Mouse (Mus musculus) adrenal gland, adult 2 months (tissue): ENCODE measurements at regions not wholly inside any gene's neighbourhood (a gene's known extent, or its start where the extent isn't known, plus 50 kb on each side); places are given as distances from the start of the nearest gene placed in this dataset.
A peak's percentile ranks its signal among the peaks of the same experiment; 100 is the strongest.
"Not testable (repeated sequence)": the region's sequence is repeated elsewhere in the genome, so short reads cannot be mapped to it uniquely, and the experiment has no call there.

Experiments
- DNase-seq: peaks from one replicate; pipeline ENCODE4 v3.0.0; 2021

DNA sequence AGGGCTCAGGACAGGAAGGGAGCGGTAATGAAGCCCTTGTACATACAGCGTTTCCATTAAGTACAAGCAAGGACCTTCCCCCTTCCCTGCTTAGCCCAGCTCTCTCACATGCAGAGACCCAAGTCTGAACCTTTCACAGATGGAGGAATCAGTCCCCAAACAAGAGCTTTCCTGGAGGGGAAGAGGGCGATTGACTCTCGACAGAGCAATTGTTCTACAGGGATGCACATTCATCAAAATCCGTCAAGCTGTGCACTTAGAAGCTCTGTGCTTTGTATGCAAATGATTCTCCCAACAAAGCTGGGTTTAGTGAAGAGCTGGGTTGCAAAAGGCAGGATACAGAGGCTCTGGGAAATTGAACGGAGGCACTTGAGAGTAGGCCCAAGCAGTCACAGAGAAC, 141.1 kb upstream of the Haao start:
- DNase-seq = no peak

DNA sequence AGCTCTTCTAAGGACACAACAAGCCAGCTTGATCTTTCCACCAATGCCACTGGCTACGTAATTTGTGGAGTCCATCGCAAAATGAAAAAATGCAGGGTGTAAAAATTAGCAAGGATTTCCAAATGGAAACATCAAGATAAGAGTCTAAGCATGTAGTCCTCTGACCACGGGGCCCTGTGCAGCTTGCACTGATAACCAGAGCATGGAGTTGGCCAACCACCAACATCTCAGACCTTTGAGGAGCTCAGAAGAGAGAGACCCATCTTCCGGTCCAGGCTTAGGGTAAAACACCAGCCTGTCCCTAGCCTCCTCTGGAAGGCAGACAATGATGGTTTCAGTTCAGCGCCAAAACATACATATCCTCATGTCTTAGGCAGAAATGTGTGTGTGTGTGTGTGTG, 140.4 kb upstream of the Haao start:
- no peak for DNase-seq

DNA sequence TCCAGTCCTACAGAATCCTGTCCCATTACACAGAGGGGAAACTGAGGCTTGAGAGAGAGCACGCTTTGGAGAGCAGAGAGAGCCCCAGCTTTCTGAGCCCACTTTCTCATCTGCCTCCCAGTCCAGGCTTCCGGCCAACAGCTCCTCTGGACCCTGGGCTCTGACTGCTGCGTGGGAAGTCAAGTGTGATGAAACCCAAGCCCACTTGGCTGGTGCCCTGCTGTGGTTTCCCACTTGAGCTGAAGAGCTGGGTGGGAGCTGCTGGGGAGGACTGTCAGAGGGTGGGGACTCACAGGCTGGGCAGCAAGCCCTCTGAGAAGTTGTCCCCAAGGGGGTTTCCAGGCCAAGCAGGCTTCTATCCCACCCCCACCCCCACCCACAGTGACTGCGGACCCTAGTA, 139.9 kb upstream of the Haao start:
- no peak for DNase-seq

DNA sequence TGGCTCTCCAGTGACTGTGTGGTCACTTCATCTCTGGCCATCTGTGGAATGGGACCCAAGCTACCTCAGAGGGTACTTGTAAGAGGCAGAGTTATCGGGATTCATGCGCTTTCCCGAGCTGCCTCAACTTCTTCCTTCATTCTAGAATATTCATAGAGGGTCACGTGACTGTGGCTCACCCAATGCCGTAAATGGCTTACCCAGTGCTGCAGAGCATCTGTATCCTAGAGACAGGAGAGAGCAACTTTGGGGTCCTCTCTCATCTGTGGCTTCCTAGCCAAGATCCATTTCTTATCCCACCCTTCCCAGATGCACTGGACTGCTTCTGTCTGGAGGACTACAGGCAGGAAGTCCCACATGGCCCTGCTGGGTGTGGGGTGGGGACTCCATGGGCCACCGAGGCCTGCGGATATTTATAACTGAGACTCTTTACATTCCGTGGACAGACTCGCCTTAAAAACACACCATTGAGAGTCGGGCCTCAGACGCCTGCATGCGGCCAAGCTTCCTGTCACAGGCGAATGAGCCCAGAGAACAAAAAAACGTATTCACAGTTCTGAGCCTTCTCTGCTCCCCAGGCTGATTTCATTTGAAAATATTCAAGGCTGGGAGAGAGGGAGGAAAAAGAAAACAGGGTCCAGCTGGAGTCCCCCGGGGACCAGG, 138.3 kb upstream of the Haao start:
- no peak for DNase-seq

DNA sequence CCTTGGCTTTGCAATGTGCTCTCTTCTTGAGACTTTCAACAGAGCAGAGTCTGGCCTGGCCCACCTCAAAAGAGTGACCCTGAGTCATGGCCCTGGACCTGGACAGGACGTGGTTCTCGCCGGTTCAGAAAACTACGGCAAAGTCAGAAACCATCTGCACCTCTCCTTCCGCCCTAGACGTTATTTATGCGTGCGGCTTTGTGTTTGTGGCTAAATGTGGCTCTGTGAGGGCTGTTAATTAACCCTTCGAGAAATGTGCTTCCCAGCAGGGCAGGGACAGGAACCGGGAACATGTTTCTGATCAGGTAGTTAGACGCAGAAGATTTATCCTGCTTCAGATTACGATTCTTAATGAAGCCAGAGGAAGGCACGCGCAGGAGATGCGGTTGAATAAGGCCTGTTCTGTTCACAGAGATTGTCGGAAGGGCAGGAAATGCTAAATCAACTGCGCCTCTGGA, 137.6 kb upstream of the Haao start:
- DNase-seq = peak; percentile 31

DNA sequence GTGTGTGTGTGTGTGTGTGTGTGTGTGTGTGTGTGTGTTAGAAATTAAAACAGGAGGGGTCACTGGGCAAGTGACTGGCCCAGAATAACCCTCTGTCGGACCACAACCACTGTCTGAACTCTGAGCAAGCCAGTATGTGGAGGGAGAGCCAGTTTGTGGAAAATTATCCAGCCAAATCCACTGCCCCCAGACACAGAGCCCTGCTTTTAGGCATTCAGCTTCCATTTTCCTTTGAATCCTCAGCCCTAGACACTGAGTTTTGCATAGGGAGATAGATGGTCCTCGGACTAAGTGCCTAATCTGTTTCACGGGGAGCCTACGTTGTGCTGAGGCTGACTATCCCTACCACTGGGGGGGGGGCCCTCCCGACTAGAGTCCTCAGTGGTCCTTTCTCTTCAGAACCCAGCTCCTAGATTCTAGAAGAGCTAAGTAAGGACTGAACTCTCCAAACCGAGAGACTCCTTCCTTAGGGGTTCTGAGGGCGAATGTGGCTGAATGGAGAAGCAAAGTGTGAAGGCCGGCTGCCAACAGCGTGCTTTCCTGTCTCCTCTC, 136.2 kb upstream of the Haao start:
- no peak for DNase-seq

DNA sequence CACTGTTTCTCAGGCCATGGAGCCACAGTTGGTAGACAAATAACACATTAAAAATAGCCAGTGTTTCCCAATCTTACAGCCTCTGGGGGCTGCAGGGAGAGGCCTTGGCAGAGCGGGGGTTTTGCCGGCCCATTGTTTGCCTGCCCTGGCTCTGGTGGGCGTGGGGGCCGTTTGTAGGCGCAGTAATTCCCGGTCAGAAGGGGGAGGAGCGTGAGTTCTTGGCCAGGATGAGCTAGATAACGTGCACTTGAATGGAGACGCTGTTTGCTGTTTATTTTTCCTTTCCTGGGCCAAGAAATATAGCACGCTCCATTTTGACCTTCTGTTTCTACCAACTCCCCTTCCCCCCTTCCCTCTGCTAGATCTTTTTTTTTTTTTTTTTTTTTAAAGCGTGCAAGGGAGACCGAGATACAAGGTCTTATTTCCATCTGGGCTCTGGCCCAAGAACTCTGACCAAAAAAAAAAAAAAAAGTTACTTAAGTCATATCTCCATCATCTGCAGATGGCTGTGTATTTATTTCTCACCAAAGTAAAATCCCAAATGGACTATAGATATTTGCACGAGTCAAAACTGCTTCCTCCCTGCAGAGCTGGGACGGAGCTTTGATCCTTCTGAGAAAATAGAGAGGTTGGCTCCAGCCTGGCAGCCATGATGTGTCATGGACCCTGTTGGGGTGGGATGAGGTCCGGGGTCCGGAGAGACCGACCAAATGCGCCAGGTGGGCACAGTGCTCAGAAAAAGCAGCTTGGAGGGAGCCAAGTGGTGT, 135.5 kb upstream of the Haao start:
- peak; percentile 86 for DNase-seq

DNA sequence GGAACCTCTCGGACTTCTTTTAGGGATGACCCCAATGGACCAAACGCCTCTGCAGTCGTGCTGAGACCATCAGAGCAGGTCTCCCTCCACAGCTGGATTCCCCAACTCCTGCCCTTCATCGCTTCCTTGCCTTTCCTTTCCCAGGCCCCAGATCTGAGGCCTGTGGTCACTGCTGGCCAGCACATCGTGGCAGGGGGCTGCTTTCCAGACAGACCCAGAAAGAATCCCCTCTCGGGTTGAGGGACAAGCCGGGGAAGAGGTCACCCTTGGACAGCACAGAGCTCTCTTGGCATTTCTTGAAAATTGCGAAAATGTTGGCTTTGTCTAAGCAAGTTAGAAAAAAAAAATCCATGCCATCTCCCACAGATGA, 134.9 kb upstream of the Haao start:
- no peak for DNase-seq

DNA sequence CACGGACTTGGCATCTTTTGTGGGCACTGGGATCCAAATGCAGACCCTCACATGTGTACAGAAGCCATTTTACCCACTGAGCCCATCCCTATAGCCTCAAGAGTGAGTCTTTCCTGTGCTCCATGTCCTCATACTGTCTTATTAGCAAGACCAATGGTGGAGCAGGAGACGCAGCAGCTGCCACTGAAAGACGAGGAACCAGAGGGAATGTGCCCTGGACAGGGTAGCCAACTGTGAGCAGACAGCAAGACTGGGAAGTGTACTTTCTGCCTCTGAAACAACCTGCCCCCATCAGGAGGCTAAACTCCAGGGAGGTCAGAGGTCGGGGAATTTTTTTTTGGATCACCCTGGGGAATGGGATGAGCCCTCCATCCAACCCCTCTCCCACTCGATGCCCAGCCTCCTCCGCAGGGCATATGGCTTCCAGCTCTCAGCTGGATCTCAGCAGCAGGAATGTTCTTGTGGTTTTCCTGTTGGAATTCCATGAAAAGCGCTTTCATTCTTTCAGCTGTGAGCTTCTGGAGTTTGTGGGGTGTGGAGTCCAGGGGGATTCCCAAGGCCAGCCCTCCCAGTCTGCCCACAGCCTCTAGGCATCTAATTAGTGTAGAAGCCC, 131.2 kb upstream of the Haao start:
- no peak for DNase-seq

DNA sequence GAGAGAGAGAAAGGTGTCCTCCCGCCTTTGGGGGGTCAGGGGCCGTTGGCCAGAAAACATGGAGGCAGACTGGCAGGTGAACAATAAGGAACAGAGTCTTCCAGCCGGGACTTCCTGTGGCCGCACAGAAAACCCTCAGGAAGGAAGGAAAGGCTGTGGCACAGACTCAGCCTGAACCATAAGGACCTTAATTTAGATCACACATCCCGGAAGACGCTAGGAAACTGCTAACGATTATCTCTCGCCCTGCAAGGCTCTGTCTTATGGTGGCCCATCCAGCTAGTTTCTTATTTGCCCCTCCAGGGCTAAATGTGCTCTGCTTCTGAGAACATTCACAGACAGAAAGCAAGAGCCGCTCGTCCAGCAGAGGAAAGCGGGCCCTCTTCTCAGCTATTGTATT, 130.0 kb upstream of the Haao start:
- no peak for DNase-seq

DNA sequence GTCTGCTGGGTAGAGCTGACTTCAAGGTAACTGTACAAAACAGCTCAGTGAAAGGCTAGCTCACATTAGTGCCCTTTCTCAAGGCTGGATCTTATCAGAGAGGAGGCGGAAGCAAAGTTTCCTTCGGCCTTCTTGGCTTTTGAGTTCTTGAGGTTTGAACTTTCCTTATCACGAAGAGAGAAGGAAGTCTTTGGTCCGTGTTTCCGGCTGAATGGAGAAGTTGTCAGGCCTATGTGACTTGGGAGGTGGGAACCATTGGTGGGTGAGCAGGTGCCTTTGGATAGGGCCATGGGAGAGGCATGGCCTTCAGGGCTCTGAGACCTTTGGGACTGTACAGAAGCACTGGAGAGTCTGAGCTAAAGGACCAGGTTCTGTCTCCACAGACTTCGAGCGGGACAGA, 128.1 kb upstream of the Haao start:
- no peak for DNase-seq

DNA sequence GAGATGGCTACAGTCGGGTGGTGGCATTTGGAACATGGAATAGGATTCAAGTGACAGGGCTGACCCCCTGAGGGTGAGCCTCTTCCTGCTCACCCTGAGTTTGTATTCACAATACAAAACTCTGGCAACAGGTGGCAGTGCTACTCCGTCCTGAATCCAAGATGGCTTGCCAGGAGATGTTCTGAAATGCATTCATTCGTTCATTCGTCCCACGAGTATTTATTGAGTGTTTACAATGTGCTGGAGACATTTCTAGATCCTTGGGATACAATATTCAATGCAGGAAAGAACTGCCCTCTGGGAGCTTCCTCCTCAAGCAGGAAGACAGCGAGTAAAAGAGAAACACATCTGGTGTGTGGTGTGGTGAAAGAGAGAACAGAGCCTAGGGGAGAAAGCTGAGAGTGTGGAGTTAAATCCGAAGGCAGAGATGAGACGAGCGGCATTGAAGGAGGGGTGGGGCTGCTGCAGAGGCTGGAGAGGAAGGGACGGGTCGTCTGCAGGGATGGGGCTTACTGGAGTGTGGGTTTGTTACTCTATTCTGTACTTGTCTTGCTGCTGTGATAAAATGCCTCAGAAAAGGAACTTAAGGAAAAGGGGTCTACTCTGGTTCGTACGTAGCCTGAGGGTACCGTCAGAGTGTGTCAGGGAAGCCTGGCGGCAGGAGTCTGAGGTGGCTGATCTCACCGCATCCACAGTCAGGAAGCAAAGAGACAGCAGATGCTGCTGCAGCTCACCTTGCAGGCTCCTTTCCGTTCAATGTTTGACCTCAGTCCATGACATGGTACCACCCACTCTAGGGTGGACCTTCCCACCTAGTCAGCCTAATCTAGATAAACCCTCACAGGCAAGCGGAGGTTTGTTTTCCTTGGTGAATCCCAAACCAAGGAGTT, 125.9 kb upstream of the Haao start:
- peak; percentile 51 for DNase-seq

DNA sequence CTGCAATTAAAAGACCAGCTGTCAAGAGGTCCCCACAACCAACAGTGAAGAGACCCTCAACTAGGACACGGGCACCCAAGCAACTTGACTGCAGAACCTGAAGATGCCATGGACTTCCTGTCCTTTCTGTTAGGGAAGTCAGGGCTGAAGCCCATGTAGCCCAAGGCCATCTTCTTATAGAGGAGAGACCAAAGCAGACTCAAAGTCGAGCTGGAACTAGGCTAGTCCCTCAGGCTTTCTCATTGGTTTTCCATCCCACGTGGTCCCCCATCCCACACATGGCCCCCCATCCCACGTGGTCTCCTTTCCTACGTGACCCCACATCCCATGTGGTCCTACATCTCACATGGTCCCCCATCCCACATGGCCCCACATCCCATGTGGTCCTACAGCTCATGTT, 125.1 kb upstream of the Haao start:
- no peak for DNase-seq

DNA sequence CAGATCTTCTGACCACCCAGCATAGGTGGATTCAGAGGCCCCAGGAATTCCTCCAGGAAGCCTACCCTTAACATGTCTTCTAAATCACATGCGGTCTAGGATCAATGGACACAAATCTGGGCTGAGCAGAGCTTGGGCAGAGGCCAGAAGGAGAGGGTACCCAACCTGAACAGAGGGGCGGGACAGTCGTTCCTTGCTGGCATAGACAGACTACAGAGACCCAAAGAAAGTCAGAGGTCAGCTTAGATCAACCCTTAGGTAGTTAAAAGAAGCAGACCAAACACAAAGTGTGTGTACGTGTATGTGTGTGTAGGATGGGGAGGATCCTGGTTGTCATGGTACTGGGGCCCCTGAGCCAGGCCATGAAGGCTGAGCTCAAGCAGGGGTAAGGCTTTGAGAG, 124.7 kb upstream of the Haao start:
- no peak for DNase-seq

DNA sequence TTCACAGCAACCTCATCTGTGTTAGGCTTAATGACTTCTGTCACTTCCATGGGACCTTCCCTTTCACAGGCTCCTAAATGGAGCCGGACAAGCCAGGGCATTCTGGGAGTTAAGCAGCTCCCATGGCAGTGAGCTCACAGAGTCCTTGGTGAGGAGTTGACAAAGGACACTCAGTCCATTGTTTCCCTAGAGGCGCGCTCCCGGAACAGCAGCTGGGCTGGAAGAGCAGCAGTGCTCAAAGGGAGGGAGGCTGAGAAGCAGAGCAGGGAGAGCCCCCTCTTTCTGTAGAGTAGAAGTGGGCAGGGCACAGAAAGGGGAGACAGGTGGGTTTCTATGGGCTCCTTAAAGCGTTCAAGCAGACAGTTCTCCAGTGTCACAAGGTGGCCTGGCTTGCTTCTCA, 124.3 kb upstream of the Haao start:
- DNase-seq = no peak

DNA sequence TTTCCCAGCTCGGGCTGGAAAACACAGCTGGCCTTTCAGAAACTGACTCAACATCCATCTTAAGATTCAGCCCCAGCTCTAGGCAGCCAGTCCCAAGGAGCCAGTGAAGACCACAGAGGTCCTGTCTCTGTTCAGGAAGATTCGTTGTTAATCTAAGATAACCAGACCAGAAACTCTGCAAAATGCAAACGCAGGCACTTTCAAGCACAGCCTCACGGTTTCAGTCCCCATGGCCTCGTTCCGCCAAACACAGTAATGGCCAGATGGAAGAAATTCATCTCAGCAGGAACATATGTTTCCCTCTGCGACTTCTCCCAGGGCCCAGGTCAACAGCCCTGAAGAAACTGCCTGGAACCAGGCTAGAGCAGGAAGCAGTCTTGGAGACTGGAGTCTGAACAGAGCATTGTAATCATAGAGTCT, 121.7 kb upstream of the Haao start:
- no peak for DNase-seq

DNA sequence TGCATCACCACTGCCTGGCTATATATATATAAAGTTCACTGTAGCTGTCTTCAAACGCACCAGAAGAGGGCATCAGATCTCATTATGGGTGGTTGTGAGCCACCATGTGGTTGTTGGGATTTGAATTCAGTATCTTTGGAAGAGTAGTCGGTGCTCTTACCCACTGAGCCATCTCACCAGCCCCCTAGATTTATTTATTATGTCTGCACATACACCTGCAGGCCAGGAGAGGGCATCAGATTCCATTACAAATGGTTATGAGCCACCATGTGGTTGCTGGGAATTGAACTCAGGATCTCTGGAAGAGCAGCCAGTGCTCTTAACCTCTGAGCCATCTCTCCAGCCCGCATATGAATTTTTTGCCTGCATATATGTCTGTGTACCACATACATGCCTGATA, 120.4 kb upstream of the Haao start:
- DNase-seq = not testable (repeated sequence)

DNA sequence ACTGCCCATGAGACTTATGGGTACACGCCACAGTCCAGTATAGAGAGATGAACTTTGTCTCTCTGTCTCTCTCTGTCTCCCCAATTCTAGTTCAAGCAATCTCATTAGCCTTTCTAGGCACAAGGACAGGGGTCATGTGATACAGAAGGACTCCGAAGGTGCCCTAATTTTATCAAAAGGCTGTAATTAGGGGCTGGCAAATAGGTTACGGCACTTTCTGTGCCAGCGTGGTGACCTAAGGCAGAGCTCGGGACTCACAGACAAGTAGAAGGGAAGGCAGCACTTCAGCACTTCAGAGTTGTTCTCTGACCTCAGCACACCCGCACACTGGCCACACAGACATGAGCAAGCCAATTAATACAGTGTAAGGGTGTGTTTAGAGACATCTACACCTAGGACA, 119.2 kb upstream of the Haao start:
- DNase-seq = no peak

DNA sequence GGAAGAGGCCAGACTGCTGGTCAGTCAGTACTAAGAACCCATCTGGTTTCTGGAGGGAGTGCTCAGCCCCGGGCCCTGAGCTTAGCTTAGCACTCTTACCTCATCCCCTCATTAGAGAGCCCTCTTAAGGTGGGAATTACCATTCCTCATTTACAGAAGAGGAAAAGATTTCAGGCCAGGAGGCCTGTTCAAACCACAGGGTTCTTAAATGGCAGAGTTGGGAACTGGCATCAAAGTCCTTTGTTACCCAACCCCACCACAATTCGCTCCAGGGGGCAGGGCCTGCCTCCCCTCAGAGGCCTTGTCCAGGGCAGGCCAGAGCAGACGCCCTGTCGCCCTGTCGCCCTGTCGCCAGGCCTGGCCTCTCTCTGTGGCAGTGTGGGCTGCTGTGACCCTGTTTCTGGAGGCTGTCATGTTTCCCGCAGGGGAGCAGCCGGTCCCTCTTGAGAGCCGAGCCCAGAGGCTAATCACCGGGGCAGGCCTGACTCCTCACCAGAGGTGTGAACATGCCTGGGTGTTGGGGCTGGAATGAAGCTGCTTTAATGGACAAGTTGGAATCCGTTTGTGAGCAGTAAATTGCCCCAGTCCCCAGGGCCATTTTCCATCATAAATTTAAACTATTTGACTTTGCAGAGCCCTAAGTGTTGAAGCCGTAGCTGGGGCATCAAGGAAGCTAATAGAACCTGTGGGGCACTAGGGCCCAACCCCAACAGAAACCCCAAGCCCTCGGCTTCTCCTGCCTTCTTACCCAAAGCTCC, 116.9 kb upstream of the Haao start:
- DNase-seq = no peak

DNA sequence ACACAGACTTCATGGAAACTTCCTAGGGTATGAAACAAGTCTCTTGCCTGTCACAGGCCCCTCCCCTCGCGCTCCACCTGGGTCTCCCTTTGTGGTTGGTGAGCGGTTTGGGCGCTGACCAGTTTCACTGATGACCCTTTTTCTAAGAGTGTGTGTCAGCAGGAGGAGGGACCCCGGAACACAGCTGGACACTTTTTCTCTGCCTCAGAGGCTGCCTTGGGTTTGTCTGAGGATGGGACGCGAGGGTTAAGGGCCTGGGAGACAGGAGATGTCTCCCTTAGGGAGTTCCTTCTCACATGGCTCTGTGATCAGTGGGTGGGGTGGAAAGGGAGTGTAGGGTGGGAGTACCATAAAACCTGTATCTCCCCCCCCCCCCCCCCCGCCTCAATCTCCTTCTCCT, 115.8 kb upstream of the Haao start:
- DNase-seq = no peak

DNA sequence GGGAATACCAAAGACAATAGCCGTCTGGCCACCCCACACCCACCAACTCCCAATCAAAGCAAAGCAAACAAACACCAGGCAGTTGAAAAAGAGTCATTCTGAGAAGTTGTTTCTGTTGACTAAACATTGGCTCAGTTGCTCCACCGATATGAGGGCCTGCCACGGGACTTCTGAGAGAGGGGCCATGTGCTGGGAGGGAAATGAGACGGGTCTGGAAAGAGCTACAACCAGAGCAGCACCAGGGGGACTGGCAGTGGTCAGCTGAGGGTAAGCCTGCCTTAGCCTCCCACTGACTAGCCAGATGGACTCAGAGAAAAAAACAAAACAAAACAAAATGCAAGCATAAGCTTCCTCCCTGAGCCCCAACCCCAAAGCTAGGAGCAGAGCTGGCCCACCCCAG, 115.1 kb upstream of the Haao start:
- DNase-seq = no peak

DNA sequence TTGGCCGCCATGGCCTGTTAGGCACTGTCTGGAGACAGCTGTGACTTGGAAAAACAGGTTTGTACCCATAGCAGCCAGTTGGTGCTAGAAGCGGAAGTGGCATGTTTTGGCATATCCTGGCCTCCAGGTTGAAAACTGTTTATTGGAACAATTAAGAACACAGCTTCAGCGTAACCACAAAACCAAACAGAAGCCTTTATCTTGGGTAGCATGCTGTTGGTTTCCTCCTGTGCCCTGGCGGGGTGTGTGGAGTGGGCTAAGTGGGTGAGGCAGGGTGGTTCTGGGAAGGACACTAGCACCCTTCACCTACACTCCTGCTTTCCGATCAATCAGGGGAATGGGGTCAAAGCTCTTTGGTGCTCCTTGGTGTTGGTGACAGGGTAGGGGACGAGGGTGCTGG, 114.4 kb upstream of the Haao start:
- DNase-seq = no peak
